Mouse (Mus musculus) CD4-positive, CD25-positive, alpha-beta regulatory T cell, adult 2 months (primary cell): ENCODE data around the gene Myh2.

Source experiments
- DNase-seq: peaks from one replicate; pipeline ENCODE4 v3.0.0-alpha.2; 2012; ENCODE audit warnings: low read depth, low spot score

The Myh2 gene

DNA sequence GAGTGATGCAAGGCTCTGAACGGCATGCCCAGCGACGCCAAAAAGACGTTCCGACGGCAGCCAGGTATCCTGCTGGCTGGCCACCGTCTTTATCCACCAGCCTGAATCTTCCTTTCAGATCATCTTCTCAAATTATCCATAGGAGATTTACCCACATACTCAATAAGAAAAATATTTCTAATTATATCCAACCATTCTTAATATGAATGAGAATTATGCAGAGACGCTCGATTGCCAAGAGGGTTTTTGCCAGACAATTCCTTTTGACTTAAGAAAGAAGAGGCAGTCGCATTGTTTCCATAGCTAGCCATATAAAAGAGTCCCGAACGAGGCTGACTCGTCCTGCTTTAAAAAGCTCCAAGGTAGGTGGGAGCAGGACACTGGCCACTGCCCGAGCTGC, at the start of gene Myh2:
Gene Myh2 (plus strand): TSS at position 301 of the 400 bp plus-strand sequence.
- no peak for DNase-seq

DNA sequence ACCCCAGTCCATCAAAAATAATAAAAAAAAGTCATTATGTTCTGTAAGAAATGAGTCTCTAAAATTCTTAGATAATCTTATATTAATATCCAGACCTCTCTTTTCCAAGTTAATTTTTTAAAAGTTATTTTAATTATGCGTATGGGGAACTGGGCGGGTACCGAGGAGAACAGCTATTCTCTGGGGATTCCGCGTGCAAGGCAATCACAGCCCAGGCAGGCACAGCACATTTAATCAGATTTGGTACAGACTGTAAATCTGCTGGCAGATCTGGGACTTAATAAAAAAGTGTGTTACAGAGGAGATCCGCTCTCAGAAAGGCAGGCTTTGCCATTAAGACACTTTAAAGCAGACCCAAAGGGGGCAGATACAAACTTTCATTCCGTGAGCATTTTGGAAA, 45.9 kb upstream of the Myh2 start:
- DNase-seq, result no peak

DNA sequence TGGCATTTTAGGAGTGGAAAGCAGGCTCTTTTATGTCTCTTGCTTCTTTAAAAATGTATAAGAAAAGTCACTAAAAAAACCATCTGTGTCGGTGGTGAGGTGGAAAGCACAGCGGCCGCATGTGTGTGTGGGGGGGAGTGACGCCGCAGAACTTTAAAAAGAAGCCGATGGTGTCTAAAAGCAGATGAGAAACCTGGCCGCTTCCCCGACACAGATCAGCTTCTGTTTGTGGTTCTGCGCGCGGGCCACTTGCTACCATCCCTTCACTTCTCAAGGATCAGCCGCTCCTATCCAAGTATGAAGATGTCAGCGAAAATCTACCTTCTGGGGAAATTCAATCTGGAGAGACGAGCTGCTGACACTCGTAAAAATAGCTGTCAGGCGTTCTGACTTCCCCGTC, 45.5 kb upstream of the Myh2 start:
- no peak for DNase-seq

DNA sequence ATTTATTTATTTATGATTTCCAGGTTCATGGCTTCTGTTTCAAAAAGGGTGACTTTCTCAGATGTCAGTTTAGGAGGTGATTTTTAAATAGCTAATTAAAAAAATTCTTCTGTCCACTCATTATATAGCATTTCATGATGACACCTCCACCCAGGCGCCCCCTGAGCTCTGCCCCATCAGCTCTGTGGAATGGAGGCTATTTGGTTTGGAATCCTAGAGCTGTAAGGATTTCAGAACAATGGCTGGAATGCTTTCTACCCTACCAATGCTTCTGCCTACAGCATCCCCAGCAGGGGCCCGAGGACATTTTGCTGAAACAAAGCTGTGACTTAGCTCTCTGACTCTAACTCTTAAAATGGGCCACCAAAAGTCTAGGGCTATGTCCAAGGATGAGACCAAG, 37.3 kb upstream of the Myh2 start:
- DNase-seq, result no peak

DNA sequence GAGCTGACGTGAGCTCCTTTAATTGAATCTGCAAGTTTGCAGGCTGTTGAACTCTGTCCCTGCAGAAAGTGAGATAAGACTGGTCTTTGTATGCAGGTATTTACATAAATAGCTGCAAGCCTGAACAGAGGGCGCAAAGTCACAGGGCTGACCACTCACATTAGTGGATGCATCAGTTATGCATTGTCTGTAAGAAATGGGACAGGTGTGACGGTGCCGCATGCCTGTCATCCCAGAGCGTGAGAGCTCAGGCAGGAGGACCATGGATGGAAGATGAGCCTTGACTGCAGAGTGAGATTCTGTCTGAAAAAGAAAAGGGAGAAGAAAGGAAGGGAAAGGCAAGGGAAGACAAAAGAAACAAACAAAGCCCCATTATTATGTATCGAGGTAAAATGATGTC, 36.2 kb upstream of the Myh2 start:
- DNase-seq, result no peak

DNA sequence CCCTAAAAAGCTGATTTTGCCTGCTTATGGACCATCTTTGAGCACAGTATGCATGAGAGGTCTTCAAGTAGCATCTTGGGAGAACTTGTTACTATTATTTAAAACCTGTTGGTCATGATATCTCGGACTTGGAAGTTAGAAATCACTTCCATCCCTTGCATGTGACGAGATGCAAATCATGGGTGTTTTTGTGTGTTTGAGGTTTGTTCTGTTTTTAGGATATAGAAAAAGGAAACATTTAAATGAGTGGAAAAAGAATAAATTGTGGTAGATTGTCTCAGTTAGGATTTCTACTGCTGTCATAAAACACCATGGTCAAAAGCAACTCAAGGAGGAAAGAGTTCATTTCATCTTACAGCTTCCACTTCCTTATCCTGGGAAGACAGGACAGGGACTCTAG, 35.3 kb upstream of the Myh2 start:
- no peak for DNase-seq

DNA sequence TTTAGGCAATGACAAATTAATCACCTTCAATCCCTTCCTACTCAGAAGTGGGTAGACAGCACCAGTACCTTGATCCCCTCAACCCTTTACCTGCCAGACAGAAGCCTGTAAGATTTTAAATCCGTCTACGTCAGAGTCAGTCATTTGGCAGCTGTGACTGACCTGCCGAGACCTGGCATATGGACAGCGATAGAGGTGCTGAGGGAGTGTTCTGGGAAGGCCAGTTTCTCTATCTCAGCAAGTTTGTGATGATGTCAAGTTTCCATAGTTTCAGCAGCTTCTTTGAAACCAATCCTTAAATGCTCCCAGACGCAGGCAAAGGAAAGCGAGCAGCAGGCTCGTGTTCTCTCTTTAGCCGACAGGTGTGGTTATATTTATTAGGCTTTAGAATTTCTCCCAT, 31.3 kb upstream of the Myh2 start:
- DNase-seq, result no peak

DNA sequence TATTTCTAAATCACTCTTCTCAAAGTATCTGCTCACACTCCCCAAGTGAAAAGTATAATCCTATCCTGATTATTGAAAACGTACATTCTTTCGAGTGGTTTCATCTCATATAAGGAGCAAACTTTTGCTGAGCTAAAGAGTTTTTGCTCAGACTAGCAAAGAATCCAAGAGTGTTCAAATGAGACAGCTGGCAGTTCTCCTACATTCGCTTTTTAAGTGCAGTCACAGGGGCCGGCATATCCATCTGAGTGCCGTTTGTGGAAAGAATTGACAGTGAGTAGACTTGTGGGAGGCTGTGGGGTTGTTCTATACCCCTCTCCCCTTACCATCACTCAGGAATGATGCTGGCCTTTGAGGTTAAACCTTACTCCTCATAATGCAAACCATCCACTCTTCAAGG, 30.7 kb upstream of the Myh2 start:
- no peak for DNase-seq

DNA sequence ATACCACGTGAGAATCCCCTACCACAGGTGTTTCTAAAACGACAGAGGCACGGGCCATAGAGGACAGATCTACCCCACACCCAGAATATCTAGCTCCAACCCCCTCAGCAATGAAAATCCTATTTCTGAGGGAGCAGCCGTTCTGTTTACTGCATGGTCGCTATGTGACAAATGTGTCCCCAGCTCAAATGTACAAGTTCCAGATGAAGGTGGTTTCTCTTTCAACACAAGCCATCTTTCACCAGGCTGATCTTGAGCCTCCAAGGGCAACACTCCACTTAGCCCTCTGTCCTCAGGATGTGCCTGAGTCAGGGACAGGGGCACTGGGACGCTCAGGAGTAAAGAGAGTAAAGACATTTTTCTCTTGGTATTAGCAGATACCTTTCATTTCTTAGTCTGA, 29.8 kb upstream of the Myh2 start:
- no peak for DNase-seq

DNA sequence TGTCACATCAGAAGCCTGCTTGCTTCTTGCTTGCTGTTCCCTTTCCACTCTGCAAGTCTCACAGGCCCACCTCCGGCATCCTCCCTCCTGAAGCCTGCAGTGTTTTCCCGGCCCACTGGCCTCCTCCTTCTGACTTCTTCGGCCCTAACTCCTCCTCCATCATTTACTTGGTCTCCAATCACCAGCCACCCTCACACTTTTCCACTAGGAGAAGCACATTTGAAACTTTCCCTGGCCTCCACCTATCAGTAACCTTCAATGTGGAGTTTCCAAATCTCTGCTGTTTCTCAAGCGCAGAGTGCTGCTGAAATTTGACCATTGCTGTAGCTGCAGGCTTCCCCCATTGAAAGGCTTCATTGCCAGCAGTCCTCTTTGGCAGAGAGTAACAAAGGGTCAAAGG, 28.8 kb upstream of the Myh2 start:
- no peak for DNase-seq

DNA sequence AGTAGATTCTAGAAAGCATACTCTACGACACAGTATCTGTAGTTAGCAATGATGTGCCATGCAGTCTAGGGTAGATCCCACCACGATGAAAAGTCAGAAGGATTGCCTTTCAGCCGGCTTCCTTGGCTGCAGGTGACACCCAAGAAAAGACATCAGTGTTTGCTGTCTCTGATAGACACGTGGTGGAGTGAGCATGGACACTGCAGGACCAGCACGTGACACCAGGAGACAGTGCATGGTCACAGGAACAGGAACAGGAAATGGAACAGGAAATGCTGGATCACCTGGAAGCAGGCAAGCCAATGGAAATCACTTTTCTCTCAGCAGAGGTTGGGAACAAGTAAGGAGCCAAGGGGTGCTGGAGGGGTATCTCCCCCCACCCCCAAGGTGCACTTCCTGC, 27.8 kb upstream of the Myh2 start:
- DNase-seq, result no peak

DNA sequence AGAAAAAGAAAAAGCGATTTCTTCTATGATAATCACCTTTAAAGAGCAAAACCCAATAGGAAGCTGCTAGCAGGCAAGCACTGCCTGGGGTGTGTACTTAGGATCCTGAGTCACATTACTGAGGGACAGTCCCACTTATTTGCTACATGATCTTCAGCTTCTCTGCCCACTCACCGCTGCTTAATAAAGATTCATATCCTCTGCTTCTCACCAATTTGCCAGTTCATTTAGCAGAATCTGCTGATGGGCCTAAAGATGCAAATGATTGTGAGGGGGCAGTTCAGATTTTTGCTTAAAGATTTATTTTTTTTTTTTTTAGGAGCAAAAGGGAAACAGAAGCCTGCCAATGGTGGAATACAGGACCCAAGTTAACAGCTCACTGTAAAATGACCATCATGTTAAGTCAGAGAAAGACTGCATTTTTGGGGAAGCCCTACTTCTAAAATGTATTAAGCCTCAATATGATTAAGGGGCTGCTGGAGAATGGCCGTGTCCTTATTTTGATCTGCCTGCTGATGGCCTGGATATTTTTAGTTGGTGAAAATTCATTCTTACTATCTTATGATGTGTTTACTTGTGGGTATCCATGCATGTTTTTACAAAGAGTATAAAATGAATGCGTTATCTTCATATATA, 26.8 kb upstream of the Myh2 start:
- DNase-seq, result no peak

DNA sequence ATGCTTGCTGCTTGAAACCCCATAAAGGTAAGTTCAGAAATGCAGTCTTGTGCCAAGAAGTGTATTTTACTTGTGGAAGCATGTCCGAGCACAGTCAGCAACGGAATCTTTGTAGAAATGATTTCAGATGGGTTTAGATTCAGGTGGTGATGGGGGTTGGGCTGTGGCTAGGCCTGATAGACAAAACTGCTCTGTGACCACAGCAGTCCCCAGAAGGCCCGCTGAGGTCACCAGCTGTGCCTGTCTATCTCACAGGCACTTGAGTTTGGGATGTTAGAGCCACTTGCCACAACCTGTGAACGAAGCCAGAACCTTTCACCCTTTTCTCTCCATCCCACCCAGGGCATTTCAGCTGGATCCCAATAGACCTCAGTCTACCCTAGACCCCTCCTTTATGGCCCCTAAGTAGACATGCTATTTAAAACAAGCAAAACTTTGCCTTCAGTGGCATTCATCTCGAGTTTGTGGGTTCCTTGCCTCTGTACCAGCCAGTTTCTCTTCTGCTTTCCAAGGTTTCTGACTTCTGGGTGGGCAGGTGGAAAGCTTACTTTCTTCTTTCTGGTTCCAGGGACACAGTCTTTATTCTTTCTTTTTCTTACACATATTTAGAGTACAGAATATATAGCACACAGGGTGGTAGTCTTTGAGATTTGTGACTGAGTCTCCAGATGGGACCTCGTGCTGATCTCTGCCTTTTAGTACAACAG, 26.1 kb upstream of the Myh2 start:
- DNase-seq, result no peak

DNA sequence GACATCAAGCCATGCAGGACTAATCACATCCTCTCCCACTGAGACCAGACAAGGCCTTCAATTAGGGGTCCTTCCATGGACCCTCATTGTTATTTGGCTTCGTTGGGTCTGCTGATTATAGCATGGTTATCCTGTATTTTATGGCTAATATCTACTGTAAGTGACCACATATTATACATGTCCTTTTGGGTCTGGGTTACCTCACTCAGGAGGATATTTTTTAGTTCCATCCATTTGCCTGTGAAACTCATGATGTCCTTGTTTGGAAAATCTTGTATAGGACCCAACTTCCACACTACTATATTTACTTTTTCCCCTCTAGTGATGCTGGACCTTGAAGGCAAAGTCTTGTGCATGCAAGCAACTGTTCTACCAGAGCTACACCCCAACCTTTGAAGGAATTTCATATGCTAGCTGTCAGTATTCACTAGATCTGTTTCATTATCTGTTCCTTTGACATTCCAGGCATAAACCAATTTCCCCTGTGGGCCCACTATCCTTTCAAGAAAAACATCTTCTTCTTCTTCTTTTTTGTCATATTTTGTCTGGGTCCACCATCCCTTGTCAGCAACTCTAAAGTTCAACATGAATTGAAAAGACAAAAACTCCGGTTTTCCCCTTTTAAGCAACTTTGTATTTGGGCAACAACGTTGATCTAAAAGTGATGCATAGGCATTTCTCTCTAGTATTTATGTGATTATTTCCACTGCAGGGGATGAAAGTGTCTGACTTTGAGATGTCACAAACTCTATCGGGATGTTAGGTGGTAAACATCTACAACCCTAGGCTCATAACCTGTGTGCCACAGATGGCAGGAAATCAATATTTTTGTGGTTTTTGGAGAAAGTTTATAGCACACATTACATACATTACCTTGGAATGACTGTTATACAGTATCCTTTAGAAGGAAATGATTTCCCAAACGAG, 25.1 kb upstream of the Myh2 start:
- DNase-seq, result no peak

DNA sequence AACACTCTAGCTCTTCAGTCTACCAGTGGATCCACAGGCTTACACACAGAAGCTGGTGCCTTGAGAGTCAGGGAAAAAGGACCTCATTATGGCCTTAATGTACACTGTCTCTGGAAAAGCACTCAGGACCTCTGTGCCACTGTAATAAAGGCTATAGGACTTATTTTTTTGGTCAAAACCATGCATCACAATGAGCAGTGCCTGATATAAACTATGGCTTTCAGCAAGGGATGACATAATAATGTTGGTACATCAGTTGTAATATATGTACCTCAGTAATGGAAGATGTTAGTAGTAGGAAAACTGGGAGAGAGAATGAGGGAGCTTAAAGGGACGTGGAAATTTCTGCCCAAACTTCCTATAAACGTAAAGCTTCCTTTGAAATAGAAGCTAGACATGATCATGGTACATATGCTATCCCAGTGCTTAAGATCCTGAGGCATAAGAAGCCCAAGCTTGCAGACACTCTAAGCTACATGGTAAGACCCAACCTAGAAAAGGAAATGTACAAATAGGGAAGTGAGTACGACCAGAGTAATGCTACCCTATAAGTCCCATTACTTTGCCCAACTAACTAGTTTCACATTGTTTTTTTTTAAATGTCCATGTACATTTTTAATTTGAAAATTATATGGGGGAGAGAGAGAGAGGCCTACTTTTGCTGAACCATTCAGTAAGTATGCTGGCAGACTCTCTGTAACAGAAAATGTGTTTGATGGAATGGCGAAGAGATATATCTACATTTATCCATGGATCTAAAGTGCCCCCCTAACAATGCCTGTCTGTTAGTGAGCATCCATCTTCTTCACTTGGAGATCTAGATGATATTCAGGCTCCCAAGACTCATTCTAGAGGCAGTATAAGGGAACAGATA, 24.2 kb upstream of the Myh2 start:
- no peak for DNase-seq

DNA sequence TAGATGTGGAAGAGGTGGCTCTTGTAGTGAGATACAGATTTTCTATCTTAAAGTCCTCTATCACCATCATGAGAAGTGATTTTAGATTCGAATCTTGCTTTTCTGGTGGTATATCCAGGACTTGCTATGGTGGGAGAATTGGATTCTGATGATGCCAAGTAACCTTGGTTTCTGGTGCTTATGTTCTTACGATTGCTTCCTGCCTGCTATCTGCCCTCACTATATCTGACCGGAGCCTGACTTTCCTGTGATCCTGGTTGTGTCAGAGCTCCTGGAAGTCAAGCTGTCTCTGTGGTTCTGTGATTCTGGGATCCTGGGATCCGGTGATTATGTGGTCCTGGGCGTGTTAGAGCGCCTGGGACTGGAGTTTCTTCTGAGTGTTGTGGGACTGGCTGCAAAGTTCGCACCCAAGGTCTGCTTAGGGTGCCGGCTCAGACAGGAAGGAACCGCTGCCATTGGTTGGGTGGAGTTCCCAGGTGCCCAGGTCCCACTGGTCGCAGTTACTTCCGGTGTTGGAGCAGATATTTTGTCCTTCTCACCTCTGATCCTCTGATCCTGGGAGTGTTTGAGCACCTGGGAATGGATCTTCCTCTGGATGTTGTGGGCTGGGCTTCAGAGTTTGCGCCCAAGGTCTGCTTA, 23.4 kb upstream of the Myh2 start:
- DNase-seq, result no peak

DNA sequence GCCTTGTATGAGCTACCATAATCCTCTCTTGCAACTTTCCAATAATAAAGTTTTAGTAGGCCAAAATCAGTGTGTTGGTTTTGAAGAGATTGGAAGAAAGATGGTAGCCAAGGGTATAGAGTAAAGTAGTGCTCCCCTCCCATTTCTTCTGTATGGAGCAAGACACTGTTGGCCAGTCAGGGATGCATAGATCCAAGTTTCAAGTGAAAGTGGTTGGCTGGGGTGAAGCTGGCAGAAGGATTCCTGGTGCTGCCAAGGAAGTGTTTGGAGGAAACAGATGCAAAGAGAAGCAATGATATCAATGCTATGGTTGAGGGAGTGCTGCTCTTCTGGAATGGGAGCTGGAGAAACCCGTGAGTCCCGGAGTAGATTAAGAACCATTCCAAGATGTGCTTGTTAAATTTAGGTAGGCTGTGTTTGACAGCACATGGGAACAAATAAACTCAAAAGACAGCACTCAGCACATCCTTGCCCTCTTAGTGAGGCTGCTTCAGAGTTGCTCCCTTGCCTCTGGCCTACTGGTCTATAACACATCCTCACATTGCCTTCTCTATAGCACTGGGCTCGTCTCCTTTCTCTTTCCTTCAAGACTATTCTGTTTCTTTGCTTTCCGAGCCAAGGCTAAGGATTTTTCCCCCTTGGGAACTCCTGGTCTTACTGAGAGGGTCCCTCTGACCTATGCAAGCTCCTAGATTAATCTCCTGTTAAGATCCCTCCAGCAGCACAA, 22.4 kb upstream of the Myh2 start:
- no peak for DNase-seq

DNA sequence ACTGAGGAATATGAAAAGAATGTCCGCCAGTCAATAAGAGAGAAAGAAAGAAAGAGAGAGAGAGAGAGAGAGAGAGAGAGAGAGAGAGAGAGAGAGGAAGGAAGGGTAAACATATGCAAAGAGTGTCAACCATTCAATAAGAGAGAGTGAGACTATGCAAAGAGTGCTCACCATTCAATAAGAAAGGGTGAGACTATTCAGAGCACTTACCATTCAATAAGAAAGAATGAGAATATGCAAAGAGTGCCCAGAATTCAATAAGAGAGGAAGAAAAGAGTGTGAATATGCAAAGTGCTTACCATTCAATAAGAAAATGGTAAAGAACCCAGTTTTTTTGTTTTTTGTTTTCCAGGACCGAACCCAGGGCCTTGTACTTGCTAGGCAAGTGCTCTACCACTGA, 20.6 kb upstream of the Myh2 start:
- DNase-seq, result no peak

DNA sequence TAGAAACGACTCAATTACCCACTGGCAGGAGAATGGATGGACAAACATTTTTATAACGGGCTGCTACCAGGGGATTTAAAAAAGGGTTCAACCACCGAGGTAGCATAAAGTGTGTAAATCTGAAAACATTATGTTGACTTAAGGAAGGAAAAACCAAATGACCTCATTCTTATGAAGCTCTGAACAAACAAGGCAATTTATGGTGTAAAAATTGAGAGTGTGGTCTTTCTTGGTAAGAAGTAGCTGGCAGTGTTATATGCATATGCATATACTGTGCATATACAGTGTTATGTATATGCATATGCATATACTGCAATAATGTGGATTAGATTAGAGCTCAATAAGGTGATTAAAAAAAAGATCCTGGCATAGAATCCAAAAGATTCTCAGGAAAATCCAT, 19.7 kb upstream of the Myh2 start:
- DNase-seq, result no peak
